Mouse (Mus musculus) MEL (cell line): ENCODE data around the gene Rbpms2. TPM values are rescaled to one million over a fixed set of nuclear protein-coding genes. Genes with fewer than 3 reads are reported as not detected.

Source experiments
- DNase-seq: peaks from one replicate; pipeline ENCODE4 v3.0.0; 2011; ENCODE audit warnings: low read depth, low spot score
- H3K27ac ChIP-seq: 2 replicates; pipeline ENCODE4 v1.5.1; 2012; ENCODE audit warnings: low read depth, mild to moderate bottlenecking, control low read depth, low read length, moderate library complexity; ENCODE audit not compliant: control insufficient read depth
- H3K27me3 ChIP-seq, 2 experiments: fragments of 150-350 bp in 1 of 2; sonication (generic) in 1 of 2; 2 replicates each; pipeline ENCODE4 v1.6.1; 2012; ENCODE audit warnings: low read length in 2 of 2, mild to moderate bottlenecking in 2 of 2, improper control_type of control experiment in 1 of 2, moderate library complexity in 1 of 2; ENCODE audit not compliant: insufficient read depth in 2 of 2, control insufficient read depth in 1 of 2
- H3K36me3 ChIP-seq, 2 experiments: 2 replicates each; pipeline ENCODE4 v1.6.1; 2012 to 2014; ENCODE audit warnings: low read length in 2 of 2, improper control_type of control experiment in 1 of 2, inconsistent platforms in 1 of 2, mild to moderate bottlenecking in 1 of 2; ENCODE audit not compliant: insufficient read depth in 2 of 2, control insufficient read depth in 1 of 2
- H3K4me1 ChIP-seq, 2 experiments: fragments of 150-350 bp in 1 of 2; sonication (generic) in 1 of 2; 2 replicates each; pipeline ENCODE4 v1.6.1; 2012; ENCODE audit warnings: low read length in 2 of 2, improper control_type of control experiment in 1 of 2, mild to moderate bottlenecking in 1 of 2; ENCODE audit not compliant: insufficient read depth in 2 of 2, control insufficient read depth in 1 of 2
- H3K4me3 ChIP-seq, 2 experiments: fragments of 150-350 bp in 1 of 2; sonication (generic) in 1 of 2; 2 replicates each; pipeline ENCODE4 v1.5.1; 2012; ENCODE audit warnings: low read depth in 2 of 2, low read length in 2 of 2, mild to moderate bottlenecking in 2 of 2, moderate library complexity in 2 of 2, control low read depth in 1 of 2, improper control_type of control experiment in 1 of 2; ENCODE audit not compliant: control insufficient read depth in 1 of 2, insufficient read depth in 1 of 2
- H3K79me2 ChIP-seq: 2 replicates; pipeline ENCODE4 v1.6.1; 2012; ENCODE audit warnings: mild to moderate bottlenecking, low read length, moderate library complexity; ENCODE audit not compliant: control insufficient read depth, poor library complexity, insufficient read depth
- H3K9ac ChIP-seq: 2 replicates; pipeline ENCODE4 v1.6.1; 2012; ENCODE audit warnings: low read depth, mild to moderate bottlenecking, control low read depth, low read length, moderate library complexity; ENCODE audit not compliant: control insufficient read depth, poor library complexity, severe bottlenecking
- H3K9me3 ChIP-seq: fragments of 150-350 bp; sonication (generic); replicated peaks from 2 replicates; pipeline ENCODE4 v1.6.1; 2012; ENCODE audit warnings: mild to moderate bottlenecking, low read length, improper control_type of control experiment, moderate library complexity; ENCODE audit not compliant: insufficient read depth
- BHLHE40 ChIP-seq: IDR thresholded peaks from 2 replicates; pipeline ENCODE4 v1.6.1; 2012; ENCODE audit warnings: low read depth, mild to moderate bottlenecking, inconsistent platforms, low read length, improper control_type of control experiment, borderline replicate concordance
- CHD1 ChIP-seq: IDR thresholded peaks from 2 replicates; pipeline ENCODE4 v1.6.1; 2012; ENCODE audit warnings: low read depth, mild to moderate bottlenecking, inconsistent platforms, low read length, improper control_type of control experiment
- CHD2 ChIP-seq: IDR thresholded peaks from 2 replicates; pipeline ENCODE4 v1.6.1; 2011; ENCODE audit warnings: low read length, improper control_type of control experiment
- CTCF ChIP-seq, 3 experiments: IDR thresholded peaks in 2 of 3; conservative IDR thresholded peaks in 1 of 3; 2 replicates each; pipeline ENCODE4 v1.5.1; 2011 to 2012; ENCODE audit warnings: low read length in 3 of 3, low read depth in 2 of 3, mild to moderate bottlenecking in 2 of 3, improper control_type of control experiment in 1 of 3, inconsistent platforms in 1 of 3, mixed read lengths in 1 of 3, moderate library complexity in 1 of 3; ENCODE audit not compliant: control insufficient read depth in 1 of 3, insufficient read depth in 1 of 3, poor library complexity in 1 of 3, severe bottlenecking in 1 of 3
- E2F4 ChIP-seq: IDR thresholded peaks from 2 replicates; pipeline ENCODE4 v1.6.1; 2011; ENCODE audit warnings: low read depth, low read length, improper control_type of control experiment, borderline replicate concordance
- ELF1 ChIP-seq: IDR thresholded peaks from 2 replicates; pipeline ENCODE4 v1.6.1; 2014; ENCODE audit warnings: low read depth, mild to moderate bottlenecking, inconsistent platforms, low read length, improper control_type of control experiment, moderate library complexity
- EP300 ChIP-seq, 2 experiments: IDR thresholded peaks; 2 replicates each; pipeline ENCODE4 v1.6.1; 2011; ENCODE audit warnings: improper control_type of control experiment in 2 of 2, low read length in 2 of 2, low read depth in 1 of 2, mild to moderate bottlenecking in 1 of 2
- GABPA ChIP-seq: IDR thresholded peaks from 2 replicates; pipeline ENCODE4 v1.6.1; 2012; ENCODE audit warnings: low read depth, mild to moderate bottlenecking, inconsistent platforms, low read length, improper control_type of control experiment, moderate library complexity
- HCFC1 ChIP-seq: IDR thresholded peaks from 2 replicates; pipeline ENCODE4 v1.6.1; 2012; ENCODE audit warnings: low read depth, mild to moderate bottlenecking, inconsistent platforms, low read length, improper control_type of control experiment, moderate library complexity
- JUND ChIP-seq: IDR thresholded peaks from 2 replicates; pipeline ENCODE4 v1.6.1; 2011; ENCODE audit warnings: low read depth, mild to moderate bottlenecking, improper control_type of control experiment, low read length
- KAT2A ChIP-seq: conservative IDR thresholded peaks from 2 replicates; pipeline ENCODE4 v1.6.1; 2012; ENCODE audit warnings: low read depth, low read length, improper control_type of control experiment, inconsistent platforms
- MAFK ChIP-seq: IDR thresholded peaks from 2 replicates; pipeline ENCODE4 v1.6.1; 2011; ENCODE audit warnings: low read depth, mild to moderate bottlenecking, low read length, improper control_type of control experiment, borderline replicate concordance
- MAX ChIP-seq: IDR thresholded peaks from 2 replicates; pipeline ENCODE4 v1.6.1; 2011; ENCODE audit warnings: low read length, improper control_type of control experiment
- MEF2A ChIP-seq: IDR thresholded peaks from 2 replicates; pipeline ENCODE4 v1.6.1; 2014; ENCODE audit warnings: low read depth, mild to moderate bottlenecking, inconsistent platforms, low read length, improper control_type of control experiment; ENCODE audit not compliant: poor library complexity, insufficient replicate concordance, severe bottlenecking; ENCODE audit errors: extremely low read depth
- MXI1 ChIP-seq: IDR thresholded peaks from 2 replicates; pipeline ENCODE4 v1.6.1; 2011; ENCODE audit warnings: mild to moderate bottlenecking, low read depth, low read length, improper control_type of control experiment
- NELFE ChIP-seq: IDR thresholded peaks from 2 replicates; pipeline ENCODE4 v1.6.1; 2011; ENCODE audit warnings: low read depth, low read length, improper control_type of control experiment
- POLR2A ChIP-seq, 2 experiments: IDR thresholded peaks; 2 replicates each; pipeline ENCODE4 v1.6.1; 2011 to 2012; ENCODE audit warnings: low read length in 2 of 2, mild to moderate bottlenecking in 2 of 2, control low read depth in 1 of 2, improper control_type of control experiment in 1 of 2, low read depth in 1 of 2, moderate library complexity in 1 of 2; ENCODE audit not compliant: control insufficient read depth in 1 of 2, insufficient read depth in 1 of 2, poor library complexity in 1 of 2
- SIN3A ChIP-seq: IDR thresholded peaks from 2 replicates; pipeline ENCODE4 v1.6.1; 2012; ENCODE audit warnings: low read length, improper control_type of control experiment, inconsistent platforms
- TCF12 ChIP-seq: IDR thresholded peaks from 2 replicates; pipeline ENCODE4 v1.6.1; 2014; ENCODE audit warnings: low read depth, mild to moderate bottlenecking, inconsistent platforms, low read length, improper control_type of control experiment, moderate library complexity
- UBTF ChIP-seq: IDR thresholded peaks from 2 replicates; pipeline ENCODE4 v1.6.1; 2012; ENCODE audit warnings: low read depth, mild to moderate bottlenecking, inconsistent platforms, low read length, improper control_type of control experiment, moderate library complexity, borderline replicate concordance; ENCODE audit not compliant: insufficient read depth
- USF1 ChIP-seq: IDR thresholded peaks from 2 replicates; pipeline ENCODE4 v1.6.1; 2014; ENCODE audit warnings: low read depth, mild to moderate bottlenecking, inconsistent platforms, low read length, improper control_type of control experiment, moderate library complexity
- ZC3H11A ChIP-seq: IDR thresholded peaks from 2 replicates; pipeline ENCODE4 v1.6.1; 2012; ENCODE audit warnings: low read depth, mild to moderate bottlenecking, inconsistent platforms, low read length, improper control_type of control experiment
- ZKSCAN1 ChIP-seq: IDR thresholded peaks from 2 replicates; pipeline ENCODE4 v1.6.1; 2012; ENCODE audit warnings: low read depth, mild to moderate bottlenecking, inconsistent platforms, low read length, improper control_type of control experiment, moderate library complexity
- ZMIZ1 ChIP-seq: IDR thresholded peaks from 2 replicates; pipeline ENCODE4 v1.6.1; 2012; ENCODE audit warnings: low read depth, mild to moderate bottlenecking, inconsistent platforms, low read length, improper control_type of control experiment, moderate library complexity
- polyA plus RNA-seq, 2 experiments: library from polyadenylated mRNA; stranded (reverse) in 1 of 2; unstranded in 1 of 2; fragments of >175 nt in 1 of 2; fragments of >200 nt in 1 of 2; gene quantifications; 2 replicates each; pipeline versions ENCODE4 v1.2.1 to v1.2.4; 2012; ENCODE audit warnings: low replicate concordance in 2 of 2, low read depth in 1 of 2; ENCODE audit not compliant: insufficient read length in 2 of 2, insufficient read depth in 1 of 2, missing spikeins in 1 of 2
- total RNA-seq: library from RNA; depleted of rRNA; stranded (reverse); fragments of 300-350 nt; gene quantifications from 2 replicates; pipeline ENCODE4 v1.2.3, GENCODE M21; 2012

The Rbpms2 gene
- total and polyA plus RNA-seq, 3 experiments, result 0.22 TPM; not detected in 2

- Histone ChIP-seq H3K4me3 (no peak overlapping the region), H3K79me2 (no peaks in the 10 kb centered on the region), H3K36me3 (no peaks in the 10 kb centered on the region), H3K4me1 (no peaks in the 10 kb centered on the region), H3K27ac (no peak overlapping the region), H3K9ac (no peak overlapping the region), H3K9me3 (no peaks in the 10 kb centered on the region), H3K27me3 (no peaks in the 10 kb centered on the region; a peak in 2 of 4 replicates)
- no peak for DNase-seq
- TF ChIP-seq MXI1 (no peak), EP300 (IDR thresholded peaks at IDR 0.05; ENCODE audit: low read depth in 1 of 2, low read length in 2 of 2) (no peak), USF1 (no peak)
Observed at GRCm38 (mm10) chr9:65631354-65632021, 2.0 kb downstream of the Rbpms2 start.

DNA sequence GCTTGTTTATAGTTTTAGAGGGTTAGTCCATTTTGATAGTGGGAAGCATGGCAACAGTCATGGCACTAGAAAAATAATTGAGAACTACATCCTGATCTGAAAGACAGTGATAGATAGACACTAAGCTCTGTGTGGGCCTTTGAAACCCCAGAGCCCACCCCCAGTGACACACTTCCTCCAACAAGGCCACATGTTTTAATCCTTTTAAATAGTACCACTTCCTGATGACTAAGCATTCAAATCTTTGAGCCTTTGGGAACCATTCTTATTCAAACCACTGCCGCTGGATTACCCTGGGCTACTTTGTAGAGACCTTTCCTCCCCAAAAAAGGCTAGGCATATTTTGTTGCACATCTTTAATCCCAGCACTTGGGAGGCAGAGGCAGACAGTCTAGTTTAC, 6.3 kb downstream of the Rbpms2 start:
- H3K9ac ChIP-seq, result no peak overlapping the region
- TF ChIP-seq GABPA, result no peak
- TF ChIP-seq POLR2A (IDR thresholded peaks at IDR 0.05; ENCODE audit: control insufficient read depth in 1 of 2, insufficient read depth in 1 of 2, low read depth in 1 of 2, low read length in 2 of 2, poor library complexity in 1 of 2), result no peak
- no peak for TF ChIP-seq EP300 (IDR thresholded peaks at IDR 0.05; ENCODE audit: low read depth in 1 of 2, low read length in 2 of 2)
- H3K4me1 ChIP-seq, result no peaks in the 10 kb centered on the region

GRCm38 (mm10) chr9:65636926-65637325, 7.5 kb downstream of the Rbpms2 start:
- no peaks in the 10 kb centered on the region for H3K4me1 ChIP-seq

More for the DNA sequence above, 6.3 kb downstream of the Rbpms2 start:
- DNase-seq, result no peak
- Histone ChIP-seq H3K36me3 (no peaks in the 10 kb centered on the region), H3K27me3 (no peaks in the 10 kb centered on the region; a peak in 1 of 4 replicates), H3K9me3 (no peaks in the 10 kb centered on the region), H3K79me2 (no peaks in the 10 kb centered on the region), H3K27ac (no peak overlapping the region), H3K4me3 (no peak overlapping the region)

More at GRCm38 (mm10) chr9:65636926-65637325, 7.5 kb downstream of the Rbpms2 start:
- H3K27me3 ChIP-seq, result no peaks in the 10 kb centered on the region; a peak in 1 of 4 replicates
- TF ChIP-seq CHD2, result no peak
- no peak for TF ChIP-seq NELFE
- TF ChIP-seq SIN3A, result no peak
- no peak for TF ChIP-seq BHLHE40
- TF ChIP-seq TCF12, result no peak
- no peak for TF ChIP-seq ZKSCAN1
- TF ChIP-seq CHD1, result no peak
- no peak for TF ChIP-seq MAFK
- TF ChIP-seq KAT2A, result no peak
- no peak for TF ChIP-seq HCFC1
- TF ChIP-seq CTCF (IDR thresholded peaks at IDR 0.05 in 2 of 3, conservative IDR thresholded peaks at IDR 0.05 in 1 of 3; ENCODE audit: control insufficient read depth in 1 of 3, insufficient read depth in 1 of 3, low read depth in 2 of 3, low read length in 3 of 3, poor library complexity in 1 of 3, severe bottlenecking in 1 of 3), result no peak
- TF ChIP-seq UBTF, result no peak
- TF ChIP-seq MXI1, result no peak
- TF ChIP-seq ELF1, result no peak
- TF ChIP-seq ZC3H11A, result no peak
- TF ChIP-seq JUND, result no peak
- no peak for TF ChIP-seq ZMIZ1
- no peak for TF ChIP-seq E2F4
- TF ChIP-seq MEF2A, result no peak
- no peak for TF ChIP-seq MAX
- TF ChIP-seq, all 39 proteins: peak for 0
- Histone ChIP-seq H3K27ac (no peak overlapping the region), H3K9ac (no peak overlapping the region), H3K4me3 (no peak overlapping the region), H3K36me3 (no peaks in the 10 kb centered on the region), H3K79me2 (no peaks in the 10 kb centered on the region), H3K9me3 (no peaks in the 10 kb centered on the region)
- no peak for DNase-seq
